Comparison of ENCODE assay signal across 19 mouse cellular contexts in the genomic region with DNA sequence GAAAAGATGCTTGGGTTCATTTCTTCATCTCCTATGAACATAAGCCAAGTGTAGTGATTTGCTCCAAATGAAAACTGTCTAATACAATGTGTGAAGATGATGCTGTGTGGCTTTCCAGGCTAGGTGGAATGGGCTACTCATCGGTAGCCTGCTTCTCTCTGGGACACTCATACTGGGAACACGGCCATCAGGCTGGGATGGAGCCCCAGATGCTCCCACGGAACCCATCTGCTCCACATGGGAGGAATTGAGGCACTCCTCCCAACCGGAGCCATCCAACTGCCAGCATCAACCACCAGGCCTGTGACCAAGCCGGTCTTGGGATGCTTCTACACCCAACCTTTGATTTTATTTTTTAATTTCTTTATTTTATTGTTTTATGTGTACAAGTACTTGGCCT.
A peak's percentile ranks its signal among the peaks of the same experiment; 100 is the strongest.
DNase-seq lines count a peak whose midpoint lies in the region; ATAC-seq lines count a peak whose summit lies in the region.
"Had no signal": no experiment of that assay in that cellular context is flagged by ENCODE, and none has a peak within 500 bp of the region (broad histone marks: within the 10 kb centered on the region; RNA-seq: fewer than 3 reads in every experiment).

No protein-coding gene starts in this region.

- H3K9ac ChIP-seq in kidney, embryonic 16.5 days (replicated peaks; ENCODE audit: low read length), result no peak overlapping the region
- H3K9ac ChIP-seq: hindbrain, embryonic 15.5 days; limb, embryonic 12.5 days; liver, embryonic 15.5 days; neural tube, embryonic 13.5 days had no signal

- peak; percentile 19 for DNase-seq in cerebellum, adult 11-12 months
- DNase-seq in cerebellum, adult 9-11 months, result no peak
- peak; percentile 86 for DNase-seq in left cerebral cortex, postnatal 4 days
- no peak for DNase-seq in left cerebral cortex, postnatal 10 days (ENCODE audit: extremely low spot score in 1 of 2, low spot score in 2 of 2)
- DNase-seq in cerebellum, postnatal 10 days, result peak; percentile 84 to 90
- peak; percentile 65 to 71 for DNase-seq in layer of hippocampus, postnatal 10 days (ENCODE audit: low spot score in 2 of 2)
- no peak for DNase-seq in heart, postnatal 14 days
- DNase-seq: heart, adult 2 months; kidney, adult 18-20 months; kidney, postnatal 25 days; lung, postnatal 10 days had no signal

- 91% methylated on average over 5 of the region's 5 CpGs for WGBS in kidney, embryonic 16.5 days

- no peaks in the 10 kb centered on the region for H3K4me1 ChIP-seq in kidney, embryonic 16.5 days (ENCODE audit: insufficient read depth, low read length)
- H3K4me1 ChIP-seq: limb, embryonic 12.5 days; liver, embryonic 15.5 days had no signal

- H3K4me3 ChIP-seq in kidney, embryonic 16.5 days (ENCODE audit: low read length), result no peak overlapping the region
- H3K4me3 ChIP-seq: heart, adult 2 months; hindbrain, embryonic 15.5 days; limb, embryonic 12.5 days; liver, embryonic 15.5 days; megakaryocyte, embryonic 14.5 days; neural tube, embryonic 13.5 days had no signal

- intact Hi-C loops in left cerebral cortex, postnatal 4 days (cut with DNase I), result no loop called here
- intact Hi-C loops in left cerebral cortex, postnatal 10 days (cut with DNase I), result no loop called here
- intact Hi-C loops in heart, postnatal 14 days (cut with DNase I), result no loop called here

- H3K27ac ChIP-seq in kidney, embryonic 16.5 days (ENCODE audit: low read length), result no peak overlapping the region
- H3K27ac ChIP-seq: heart, adult 2 months; hindbrain, embryonic 15.5 days; limb, embryonic 12.5 days; liver, embryonic 15.5 days; neural tube, embryonic 13.5 days; stomach, postnatal 0 days had no signal

- H3K36me3 ChIP-seq in kidney, embryonic 16.5 days (ENCODE audit: insufficient read depth, low read length), result no peaks in the 10 kb centered on the region
- H3K36me3 ChIP-seq: hindbrain, embryonic 15.5 days; limb, embryonic 12.5 days; liver, embryonic 15.5 days; neural tube, embryonic 13.5 days had no signal

- no peak overlapping the region for H3K4me2 ChIP-seq in kidney, embryonic 16.5 days (replicated peaks; ENCODE audit: low read depth, low read length)
- H3K4me2 ChIP-seq: hindbrain, embryonic 15.5 days; limb, embryonic 12.5 days; liver, embryonic 15.5 days; neural tube, embryonic 13.5 days had no signal

- ATAC-seq in kidney, embryonic 16.5 days (ENCODE audit: low FRiP score, low TSS enrichment), result no peak
- ATAC-seq: forebrain, embryonic 14.5 days had no signal

- H3K27me3 ChIP-seq in kidney, embryonic 16.5 days (ENCODE audit: insufficient read depth, low read length), result no peaks in the 10 kb centered on the region
- H3K27me3 ChIP-seq: hindbrain, embryonic 15.5 days; limb, embryonic 12.5 days; liver, embryonic 15.5 days; neural tube, embryonic 13.5 days had no signal

- no peaks in the 10 kb centered on the region for H3K9me3 ChIP-seq in kidney, embryonic 16.5 days (ENCODE audit: low read length)
- H3K9me3 ChIP-seq: hindbrain, embryonic 15.5 days; limb, embryonic 12.5 days; liver, embryonic 15.5 days; megakaryocyte, embryonic 14.5 days; neural tube, embryonic 13.5 days had no signal

Comparison
In these comparisons a context has a peak if more than half of its experiments do, and no peak if none do; other contexts are left out.
1. DNase-seq: peak in cerebellum, adult 11-12 months (single experiment), left cerebral cortex, postnatal 4 days (single experiment), cerebellum, postnatal 10 days (2 of 2) and layer of hippocampus, postnatal 10 days (2 of 2); none in cerebellum, adult 9-11 months (single experiment), left cerebral cortex, postnatal 10 days (0 of 2) and heart, postnatal 14 days (0 of 2).